Mouse (Mus musculus) intestine, embryonic 15.5 days (tissue): ENCODE measurements around the gene Cops6. TPM values are rescaled to one million over a fixed set of nuclear protein-coding genes. Genes with fewer than 3 reads are reported as not detected.

ENCODE experiments used
- ATAC-seq: fragments of 200-750 bp; cut with Nextera tagmentation; 2 replicates; pipeline ENCODE4 v1.8.0; 2017; ENCODE audit warnings: moderate TSS enrichment, moderate library complexity
- H3K27ac ChIP-seq: fragments of 300-500 bp; sonication (generic); 2 replicates; pipeline ENCODE4 v1.5.1; 2015; ENCODE audit warnings: mild to moderate bottlenecking, inconsistent platforms
- H3K27me3 ChIP-seq: fragments of 300-500 bp; sonication (generic); replicated peaks from 2 replicates; pipeline ENCODE4 v1.6.1; 2015; ENCODE audit warnings: inconsistent platforms
- H3K36me3 ChIP-seq: fragments of 300-500 bp; sonication (generic); 2 replicates; pipeline ENCODE4 v1.6.1; 2015; ENCODE audit warnings: inconsistent platforms
- H3K4me1 ChIP-seq: fragments of 300-500 bp; sonication (generic); replicated peaks from 2 replicates; pipeline ENCODE4 v1.6.1; 2015; ENCODE audit warnings: inconsistent platforms
- H3K4me2 ChIP-seq: fragments of 300-500 bp; sonication (generic); replicated peaks from 2 replicates; pipeline ENCODE4 v1.6.1; 2015; ENCODE audit warnings: mild to moderate bottlenecking, inconsistent platforms
- H3K4me3 ChIP-seq: fragments of 300-500 bp; sonication (generic); replicated peaks from 2 replicates; pipeline ENCODE4 v1.5.1; 2015; ENCODE audit warnings: inconsistent platforms
- H3K9ac ChIP-seq: fragments of 300-500 bp; sonication (generic); 2 replicates; pipeline ENCODE4 v1.6.1; 2015; ENCODE audit warnings: inconsistent platforms
- H3K9me3 ChIP-seq: fragments of 300-500 bp; sonication (generic); 2 replicates; pipeline ENCODE4 v1.6.1; 2016; ENCODE audit warnings: inconsistent platforms
- WGBS: fragments of 180-500 bp; shearing (Covaris S2); methylation state at CpG from one replicate; pipeline ENCODE4 v1.1.7; 2015; 5-methylcytosine and 5-hydroxymethylcytosine counted together
- microRNA counts: library from miRNA; unstranded; fragments of <30 nt; microRNA quantifications from one replicate; lab custom pipeline; 2016
- polyA plus RNA-seq: library from polyadenylated mRNA; unstranded; fragments of >200 nt; fragmentation: Nextera tagmentation; extraction: Ambion mirVana; gene quantifications from 2 replicates; pipeline ENCODE4 v1.2.1, GENCODE M21; 2015

Cops6 gene
- polyA plus RNA-seq, 1 experiment from 2014 or later, result 276 TPM

GRCm38 (mm10) chr5:138194755-138195345 is 34.0 kb downstream of the Cops6 start:
- 1% methylated on average over 29 of the region's 29 CpGs for WGBS

GRCm38 (mm10) chr5:138195463-138195862 is 34.6 kb downstream of the Cops6 start:
- 0 out of 2 replicates have a peak overlapping the region, but pooled peaks have one; percentile 70 for H3K4me3 ChIP-seq
- H3K9me3 ChIP-seq, result no peaks in the 10 kb centered on the region
- H3K4me1 ChIP-seq, result peaks cover 5% of the 10 kb centered on the region; the same call in 1 of the 2 replicates
- WGBS, result 73% methylated on average over 7 of the region's 7 CpGs
- H3K27ac ChIP-seq, result no peak overlapping the region
- peak overlapping the region; percentile 90 for H3K4me2 ChIP-seq
- H3K9ac ChIP-seq, result peak overlapping the region; percentile 83; the same call in 1 of the 2 replicates
- H3K36me3 ChIP-seq, result 0 out of 2 replicates have a peak, but pooled peaks cover 4% of the 10 kb centered on the region
- no peaks in the 10 kb centered on the region for H3K27me3 ChIP-seq
- ATAC-seq, result no peak

More at GRCm38 (mm10) chr5:138194755-138195345, 34.0 kb downstream of the Cops6 start:
- peak overlapping the region; percentile 90 for H3K4me2 ChIP-seq
- H3K27me3 ChIP-seq, result no peaks in the 10 kb centered on the region
- peaks cover 5% of the 10 kb centered on the region; the same call in 1 of the 2 replicates for H3K4me1 ChIP-seq
- H3K36me3 ChIP-seq, result 0 out of 2 replicates have a peak, but pooled peaks cover 4% of the 10 kb centered on the region
- no peaks in the 10 kb centered on the region for H3K9me3 ChIP-seq
- H3K4me3 ChIP-seq, result peak overlapping the region; percentile 70
- peak overlapping the region; percentile 82 for H3K27ac ChIP-seq
- peak overlapping the region; percentile 83 for H3K9ac ChIP-seq
- ATAC-seq, result peak; percentile 67

- Histone ChIP-seq H3K4me3 (no peak overlapping the region), H3K9me3 (no peaks in the 10 kb centered on the region), H3K27me3 (no peaks in the 10 kb centered on the region), H3K4me1 (peaks cover 5% of the 10 kb centered on the region; the same call in 1 of the 2 replicates), H3K27ac (no peak overlapping the region), H3K36me3 (no peaks in the 10 kb centered on the region), H3K4me2 (no peak overlapping the region), H3K9ac (no peak overlapping the region)
- ATAC-seq, result no peak
- whole genome bisulfite sequencing, result 13% methylated on average over 1 of the region's 1 CpGs
Observed at GRCm38 (mm10) chr5:138199576-138199975, 38.7 kb downstream of the Cops6 start.

- WGBS, result 87% methylated on average over 3 of the region's 3 CpGs
- H3K27ac ChIP-seq, result no peak overlapping the region
- no peaks in the 10 kb centered on the region for H3K27me3 ChIP-seq
- H3K4me3 ChIP-seq, result no peak overlapping the region
- H3K4me2 ChIP-seq, result no peak overlapping the region
- H3K36me3 ChIP-seq, result no peaks in the 10 kb centered on the region
- no peak for ATAC-seq
- no peaks in the 10 kb centered on the region for H3K4me1 ChIP-seq
- H3K9ac ChIP-seq, result no peak overlapping the region
- H3K9me3 ChIP-seq, result no peaks in the 10 kb centered on the region
Observed at GRCm38 (mm10) chr5:138202086-138202485, 41.2 kb downstream of the Cops6 start.

GRCm38 (mm10) chr5:138207253-138207652 is 46.4 kb downstream of the Cops6 start:
- no peaks in the 10 kb centered on the region for H3K9me3 ChIP-seq

GRCm38 (mm10) chr5:138207873-138208272 is 47.0 kb downstream of the Cops6 start:
- Histone ChIP-seq H3K4me3 (no peak overlapping the region), H3K4me1 (no peaks in the 10 kb centered on the region), H3K9ac (no peak overlapping the region), H3K27me3 (no peaks in the 10 kb centered on the region), H3K4me2 (no peak overlapping the region), H3K36me3 (no peaks in the 10 kb centered on the region), H3K9me3 (no peaks in the 10 kb centered on the region), H3K27ac (no peak overlapping the region)
- ATAC-seq, result no peak
- 78% methylated on average over 4 of the region's 4 CpGs for WGBS

More at GRCm38 (mm10) chr5:138207253-138207652, 46.4 kb downstream of the Cops6 start:
- no peak overlapping the region for H3K27ac ChIP-seq
- no peak overlapping the region for H3K4me3 ChIP-seq
- 66% methylated on average over 1 of the region's 1 CpGs for WGBS
- H3K36me3 ChIP-seq, result no peaks in the 10 kb centered on the region
- H3K4me2 ChIP-seq, result no peak overlapping the region
- no peak for ATAC-seq
- H3K27me3 ChIP-seq, result no peaks in the 10 kb centered on the region
- no peaks in the 10 kb centered on the region for H3K4me1 ChIP-seq
- H3K9ac ChIP-seq, result no peak overlapping the region

MicroRNAs encoded within 50 kb of the gene (microRNA counts, 519-probe panel; counts per million panel counts)
- microRNA mmu-miR-106b (lab: Ali Mortazavi, UCI) (3,726 counts per million, percentile 90 among the panel's probes with 10 or more counts), microRNA mmu-miR-25 (lab: Ali Mortazavi, UCI) (4,469 counts per million, percentile 97 among the panel's probes with 10 or more counts), microRNA mmu-miR-93 (lab: Ali Mortazavi, UCI) (3,726 counts per million, percentile 90 among the panel's probes with 10 or more counts)

Other genes with a start within 250 kb of the Cops6 start
- 32.9 and 33.1 TPM in 2 replicates for gene Cyp3a13, start 239.5 kb upstream of the Cops6 start, polyA plus RNA-seq
- 0.64 and 0.81 TPM in 2 replicates for gene Gjc3, start 198.0 kb upstream of the Cops6 start, polyA plus RNA-seq
- 0.14 and 0.25 TPM in 2 replicates for gene Azgp1, start 179.6 kb upstream of the Cops6 start, polyA plus RNA-seq
- not detected in 2 replicates for gene Smok3a, start 139.8 kb upstream of the Cops6 start, polyA plus RNA-seq
- gene Smok3b, start 139.6 kb upstream of the Cops6 start, polyA plus RNA-seq, result not detected in 2 replicates
- not detected in 2 replicates for gene Smok3c, start 107.9 kb upstream of the Cops6 start, polyA plus RNA-seq
- 13.7 and 15.0 TPM in 2 replicates for gene Zkscan1, start 76.0 kb upstream of the Cops6 start, polyA plus RNA-seq
- 43.3 and 45.9 TPM in 2 replicates for gene Zscan21, start 44.2 kb upstream of the Cops6 start, polyA plus RNA-seq
- gene Zfp113, start 5.3 kb upstream of the Cops6 start, polyA plus RNA-seq, result 15.8 and 16.4 TPM in 2 replicates
- gene Ap4m1, start 10.9 kb downstream of the Cops6 start, polyA plus RNA-seq, result 19.8 and 20.6 TPM in 2 replicates
- gene Mcm7, start 11.4 kb downstream of the Cops6 start, polyA plus RNA-seq, result 153 and 165 TPM in 2 replicates
- gene Taf6, start 26.4 kb downstream of the Cops6 start, polyA plus RNA-seq, result 67.8 and 70.0 TPM in 2 replicates
- 37.0 and 38.8 TPM in 2 replicates for gene Cnpy4, start 26.4 kb downstream of the Cops6 start, polyA plus RNA-seq
- 7.5 TPM in 2 replicates for gene Mblac1, start 33.2 kb downstream of the Cops6 start, polyA plus RNA-seq
- gene Nxpe5, start 64.8 kb downstream of the Cops6 start, polyA plus RNA-seq, result not detected in 2 replicates
- gene Lamtor4, start 94.4 kb downstream of the Cops6 start, polyA plus RNA-seq, result 80.6 and 90.1 TPM in 2 replicates
- 4.8 and 5.1 TPM in 2 replicates for gene BC037034, start 103.0 kb downstream of the Cops6 start, polyA plus RNA-seq
- 1.0 and 1.4 TPM in 2 replicates for gene Gal3st4, start 111.8 kb downstream of the Cops6 start, polyA plus RNA-seq
- not detected in 2 replicates for gene Gm43720, start 118.9 kb downstream of the Cops6 start, polyA plus RNA-seq
- gene Gpc2, start 118.9 kb downstream of the Cops6 start, polyA plus RNA-seq, result 13.7 and 15.2 TPM in 2 replicates
- gene Stag3, start 119.2 kb downstream of the Cops6 start, polyA plus RNA-seq, result 2.0 and 2.9 TPM in 2 replicates
- 0.18 and 0.47 TPM in 2 replicates for gene Pvrig, start 180.9 kb downstream of the Cops6 start, polyA plus RNA-seq